ENCODE assay signal across 25 mouse cellular contexts in the genomic region with DNA sequence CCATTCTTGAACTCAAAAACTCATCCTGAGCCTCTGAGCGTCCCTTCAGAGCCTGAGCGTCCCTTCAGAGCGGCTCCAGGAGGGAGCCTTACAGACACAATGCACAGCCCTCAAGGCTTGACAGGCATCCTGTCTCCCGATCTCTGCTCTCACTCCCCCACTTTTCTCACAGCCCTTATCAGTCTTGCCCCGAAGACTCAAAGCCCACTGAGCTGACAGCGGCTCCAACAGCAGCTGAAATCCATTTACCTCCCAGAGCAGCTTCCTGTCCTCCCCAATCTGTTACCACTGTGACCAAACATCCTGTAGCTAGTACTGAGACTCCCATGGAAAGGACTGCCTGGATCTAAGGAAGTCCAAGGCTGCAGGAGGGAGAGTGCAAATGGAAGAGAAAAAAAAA.
DNase-seq lines count a peak whose midpoint lies in the region; ATAC-seq and TF ChIP-seq lines count a peak whose summit lies in the region.
"Had no signal": no experiment of that assay in that cellular context is flagged by ENCODE, and none has a peak within 500 bp of the region (broad histone marks: within the 10 kb centered on the region; RNA-seq: fewer than 3 reads in every experiment).

No protein-coding gene starts in this region.

- H3K4me3 ChIP-seq in heart, embryonic 10.5 days: no peak overlapping the region
- H3K4me3 ChIP-seq in heart, adult 2 months: no peak overlapping the region
- H3K4me3 ChIP-seq in heart, postnatal 0 days (ENCODE audit: low read depth, low read length): no peak overlapping the region
- no peak overlapping the region for H3K4me3 ChIP-seq in hindbrain, embryonic 14.5 days (replicated peaks; ENCODE audit: low read length)
- H3K4me3 ChIP-seq: embryonic facial prominence, embryonic 12.5 days; limb, embryonic 15.5 days; myocyte had no signal

- no peak for TF ChIP-seq POLR2A in heart, adult 2 months (IDR thresholded peaks at IDR 0.05; ENCODE audit: insufficient read depth, low read depth, low read length)

- H3K36me3 ChIP-seq in heart, embryonic 10.5 days: no peaks in the 10 kb centered on the region
- no peaks in the 10 kb centered on the region for H3K36me3 ChIP-seq in heart, adult 2 months (ENCODE audit: control insufficient read depth, insufficient read depth, low read length)
- H3K36me3 ChIP-seq in heart, postnatal 0 days (replicated peaks; ENCODE audit: control insufficient read depth, insufficient read depth, low read length): no peaks in the 10 kb centered on the region
- H3K36me3 ChIP-seq in hindbrain, embryonic 14.5 days (replicated peaks; ENCODE audit: control insufficient read depth, insufficient read depth): no peaks in the 10 kb centered on the region
- H3K36me3 ChIP-seq: embryonic facial prominence, embryonic 12.5 days; limb, embryonic 15.5 days had no signal

- no peak overlapping the region for H3K9ac ChIP-seq in heart, adult 2 months (ENCODE audit: low read depth, low read length)
- no peak overlapping the region for H3K9ac ChIP-seq in heart, postnatal 0 days (replicated peaks; ENCODE audit: low read depth, low read length)
- no peak overlapping the region for H3K9ac ChIP-seq in hindbrain, embryonic 14.5 days
- H3K9ac ChIP-seq: embryonic facial prominence, embryonic 12.5 days; limb, embryonic 15.5 days; liver, postnatal 0 days had no signal

- no peak overlapping the region for H3K4me2 ChIP-seq in heart, postnatal 0 days (ENCODE audit: low read depth, low read length)
- H3K4me2 ChIP-seq in hindbrain, embryonic 14.5 days (replicated peaks): no peak overlapping the region
- H3K4me2 ChIP-seq: embryonic facial prominence, embryonic 12.5 days; limb, embryonic 15.5 days had no signal

- ATAC-seq in heart, postnatal 0 days (ENCODE audit: insufficient read depth, low read depth): peak; percentile 64
- ATAC-seq in hindbrain, embryonic 14.5 days (ENCODE audit: low FRiP score): no peak
- ATAC-seq: forebrain, embryonic 14.5 days; hindbrain, postnatal 0 days; intestine, postnatal 0 days; liver, postnatal 0 days had no signal

- H3K27ac ChIP-seq in heart, embryonic 10.5 days: peak overlapping the region; percentile 71
- no peak overlapping the region for H3K27ac ChIP-seq in heart, adult 2 months
- peak overlapping the region; percentile 72 for H3K27ac ChIP-seq in heart, postnatal 0 days (ENCODE audit: low read depth)
- H3K27ac ChIP-seq in hindbrain, embryonic 14.5 days: no peak overlapping the region
- H3K27ac ChIP-seq: embryonic facial prominence, embryonic 12.5 days; hindbrain, postnatal 0 days; limb, embryonic 15.5 days had no signal

- H3K4me1 ChIP-seq in heart, embryonic 10.5 days: peaks cover 16% of the 10 kb centered on the region
- 0 out of 2 replicates have a peak, but pooled peaks cover 2% of the 10 kb centered on the region for H3K4me1 ChIP-seq in heart, adult 2 months (ENCODE audit: control insufficient read depth, insufficient read depth, low read length)
- H3K4me1 ChIP-seq in heart, postnatal 0 days (ENCODE audit: control insufficient read depth, insufficient read depth): no peaks in the 10 kb centered on the region
- no peaks in the 10 kb centered on the region for H3K4me1 ChIP-seq in hindbrain, embryonic 14.5 days (replicated peaks; ENCODE audit: control insufficient read depth, insufficient read depth, low read length)
- H3K4me1 ChIP-seq: embryonic facial prominence, embryonic 12.5 days; limb, embryonic 15.5 days had no signal

- no peak for TF ChIP-seq CTCF in heart, adult 2 months (IDR thresholded peaks at IDR 0.05)
- no peak for TF ChIP-seq CTCF in heart, postnatal 0 days (IDR thresholded peaks at IDR 0.05; ENCODE audit: low read depth)

- H3K79me2 ChIP-seq in heart, adult 2 months (replicated peaks; ENCODE audit: control insufficient read depth, insufficient read depth, low read length): no peaks in the 10 kb centered on the region

- WGBS in heart, embryonic 10.5 days: 8% methylated on average over 6 of the region's 6 CpGs
- WGBS in heart, adult 2 months: 21% methylated on average over 6 of the region's 6 CpGs
- WGBS in heart, postnatal 0 days: 15% methylated on average over 6 of the region's 6 CpGs
- WGBS in hindbrain, embryonic 14.5 days: 60% methylated on average over 6 of the region's 6 CpGs

- peak; percentile 85 for DNase-seq in heart, embryonic 10.5 days (ENCODE audit: low spot score)
- DNase-seq in heart, adult 2 months: no peak
- DNase-seq in kidney, postnatal 10 days: peak; percentile 36
- DNase-seq in kidney, postnatal 25 days: no peak
- peak; percentile 6 for DNase-seq in lung, postnatal 10 days
- no peak for DNase-seq in lung, postnatal 25 days (ENCODE audit: low spot score)
- peak; percentile 37 for DNase-seq in heart, postnatal 0 days (ENCODE audit: low spot score)
- no peak for DNase-seq in hindbrain, embryonic 14.5 days (ENCODE audit: low spot score)
- DNase-seq: adrenal gland, postnatal 36 days; B cell, adult 2 months; cerebellum, adult 18-20 months; cerebellum, postnatal 25 days; gastrocnemius, postnatal 25 days; liver, postnatal 0 days; midbrain, embryonic 14.5 days; right cerebral cortex, postnatal 14 days; spleen, adult 18-20 months; thymus, adult 18-20 months; thymus, postnatal 4 days had no signal

- TF ChIP-seq EP300 in heart, adult 2 months (IDR thresholded peaks at IDR 0.05; ENCODE audit: insufficient read depth, low read depth, low read length): no peak
- no peak for TF ChIP-seq EP300 in heart, postnatal 0 days (IDR thresholded peaks at IDR 0.05; ENCODE audit: low read depth)

- no peaks in the 10 kb centered on the region for H3K9me3 ChIP-seq in heart, embryonic 10.5 days
- no peaks in the 10 kb centered on the region for H3K9me3 ChIP-seq in heart, postnatal 0 days (replicated peaks; ENCODE audit: control insufficient read depth, low read length)
- no peaks in the 10 kb centered on the region for H3K9me3 ChIP-seq in hindbrain, embryonic 14.5 days (ENCODE audit: control insufficient read depth, low read length)
- H3K9me3 ChIP-seq: embryonic facial prominence, embryonic 12.5 days; limb, embryonic 15.5 days had no signal

- intact Hi-C loops in heart, adult 2 months (cut with DNase I): no loop called here

- no peaks in the 10 kb centered on the region for H3K27me3 ChIP-seq in heart, embryonic 10.5 days (ENCODE audit: insufficient read depth, poor library complexity, severe bottlenecking)
- H3K27me3 ChIP-seq in heart, adult 2 months (ENCODE audit: control insufficient read depth, insufficient read depth, low read length): no peaks in the 10 kb centered on the region
- no peaks in the 10 kb centered on the region for H3K27me3 ChIP-seq in heart, postnatal 0 days (ENCODE audit: control insufficient read depth, insufficient read depth, low read length)
- H3K27me3 ChIP-seq in hindbrain, embryonic 14.5 days (ENCODE audit: control insufficient read depth, insufficient read depth, low read length): no peaks in the 10 kb centered on the region
- H3K27me3 ChIP-seq: embryonic facial prominence, embryonic 12.5 days; limb, embryonic 15.5 days had no signal

Comparison
In these comparisons a context has a peak if more than half of its experiments do, and no peak if none do; other contexts are left out.
1. DNase-seq: peak in heart, embryonic 10.5 days (single experiment), kidney, postnatal 10 days (single experiment), lung, postnatal 10 days (single experiment) and heart, postnatal 0 days (single experiment); none in heart, adult 2 months (0 of 2), kidney, postnatal 25 days (0 of 2), lung, postnatal 25 days (single experiment) and hindbrain, embryonic 14.5 days (single experiment).
2. H3K27ac ChIP-seq: peak in heart, embryonic 10.5 days (single experiment) and heart, postnatal 0 days (single experiment); none in heart, adult 2 months (single experiment) and hindbrain, embryonic 14.5 days (single experiment).